Mouse (Mus musculus): Measurements from ENCODE around the gene Lclat1. TPM values are rescaled to one million over a fixed set of nuclear protein-coding genes. Genes with fewer than 3 reads are reported as not detected.
"Not testable (repeated sequence)": the region's sequence is repeated elsewhere in the genome, so short reads cannot be mapped to it uniquely, and the experiment has no call there.

The Lclat1 gene
- total and polyA plus RNA-seq, 3 experiments, result 30.2 to 104 (median 100) TPM

DNA sequence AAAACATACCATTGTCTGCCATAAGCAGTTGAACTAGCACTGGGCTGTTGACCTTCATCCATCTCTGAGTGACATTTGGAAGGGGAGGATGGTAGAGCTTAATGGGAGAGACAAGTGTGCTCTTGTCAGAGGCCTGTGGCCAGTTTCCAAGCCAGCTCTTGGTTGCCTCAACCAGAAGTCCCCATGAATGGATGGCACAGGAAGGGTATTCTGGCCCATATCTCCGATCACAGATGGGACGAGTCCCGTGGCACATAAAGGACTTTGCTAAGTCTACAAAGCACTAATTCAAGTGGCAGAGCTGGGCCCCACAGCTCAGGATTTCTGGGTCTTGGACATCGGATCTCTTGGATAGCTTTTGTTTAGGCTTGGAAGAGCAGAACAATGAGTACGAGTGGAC is 148.0 kb downstream of the Lclat1 start:
- 89% methylated on average over 5 of the region's 5 CpGs for WGBS
- no peak for TF ChIP-seq EP300 (IDR thresholded peaks at IDR 0.05; ENCODE audit: insufficient read depth, low read depth, low read length)
- no peak for TF ChIP-seq CTCF (IDR thresholded peaks at IDR 0.05)
- no peak for TF ChIP-seq POLR2A (IDR thresholded peaks at IDR 0.05; ENCODE audit: insufficient read depth, low read depth, low read length)
- intact Hi-C loops (cut with DNase I), result no loop called here

DNA sequence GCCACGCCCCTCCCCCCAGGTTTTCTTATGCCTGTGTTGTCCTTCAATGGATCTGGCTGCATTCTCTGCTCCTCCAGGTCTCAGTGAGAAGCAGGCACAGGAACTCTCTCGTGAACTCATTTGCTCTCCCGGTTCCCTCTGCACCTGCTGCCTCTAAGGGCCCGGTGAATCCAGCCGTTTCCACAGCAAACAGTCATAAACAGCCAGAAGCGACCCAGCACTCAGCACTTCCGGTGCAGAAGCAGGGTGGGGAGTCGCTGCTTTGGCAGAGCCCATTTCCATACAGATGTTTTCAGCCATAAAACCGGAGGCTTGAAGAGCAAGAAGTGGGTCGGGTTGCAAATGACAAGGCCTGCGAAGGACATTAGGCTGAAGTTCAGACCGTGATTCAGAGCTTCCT is 150.8 kb downstream of the Lclat1 start:
- no peaks in the 10 kb centered on the region for H3K36me3 ChIP-seq (ENCODE audit: control insufficient read depth, insufficient read depth, low read length)
- H3K79me2 ChIP-seq (replicated peaks; ENCODE audit: control insufficient read depth, insufficient read depth, low read length), result no peaks in the 10 kb centered on the region
- H3K4me1 ChIP-seq (ENCODE audit: control insufficient read depth, insufficient read depth, low read length), result no peaks in the 10 kb centered on the region; the same call in 1 of the 2 replicates
- H3K4me3 ChIP-seq, result no peak overlapping the region
- DNase-seq, result no peak
- intact Hi-C loops (cut with DNase I), result no loop called here
- TF ChIP-seq EP300 (IDR thresholded peaks at IDR 0.05; ENCODE audit: insufficient read depth, low read depth, low read length) (no peak), CTCF (IDR thresholded peaks at IDR 0.05) (no peak), POLR2A (IDR thresholded peaks at IDR 0.05; ENCODE audit: insufficient read depth, low read depth, low read length) (no peak)
- no peaks in the 10 kb centered on the region for H3K27me3 ChIP-seq (ENCODE audit: control insufficient read depth, insufficient read depth, low read length)
- no peak overlapping the region for H3K9ac ChIP-seq (ENCODE audit: low read depth, low read length)
- WGBS, result 31% methylated on average over 12 of the region's 12 CpGs
- no peak overlapping the region for H3K27ac ChIP-seq

More for the DNA sequence above, 148.0 kb downstream of the Lclat1 start:
- no peak for DNase-seq
- H3K9ac ChIP-seq (ENCODE audit: low read depth, low read length), result no peak overlapping the region
- H3K27me3 ChIP-seq (ENCODE audit: control insufficient read depth, insufficient read depth, low read length), result no peaks in the 10 kb centered on the region
- H3K27ac ChIP-seq, result no peak overlapping the region
- H3K79me2 ChIP-seq (replicated peaks; ENCODE audit: control insufficient read depth, insufficient read depth, low read length), result no peaks in the 10 kb centered on the region
- peaks cover 2% of the 10 kb centered on the region; the same call in 1 of the 2 replicates for H3K4me1 ChIP-seq (ENCODE audit: control insufficient read depth, insufficient read depth, low read length)
- no peak overlapping the region for H3K4me3 ChIP-seq
- no peaks in the 10 kb centered on the region for H3K36me3 ChIP-seq (ENCODE audit: control insufficient read depth, insufficient read depth, low read length)

DNA sequence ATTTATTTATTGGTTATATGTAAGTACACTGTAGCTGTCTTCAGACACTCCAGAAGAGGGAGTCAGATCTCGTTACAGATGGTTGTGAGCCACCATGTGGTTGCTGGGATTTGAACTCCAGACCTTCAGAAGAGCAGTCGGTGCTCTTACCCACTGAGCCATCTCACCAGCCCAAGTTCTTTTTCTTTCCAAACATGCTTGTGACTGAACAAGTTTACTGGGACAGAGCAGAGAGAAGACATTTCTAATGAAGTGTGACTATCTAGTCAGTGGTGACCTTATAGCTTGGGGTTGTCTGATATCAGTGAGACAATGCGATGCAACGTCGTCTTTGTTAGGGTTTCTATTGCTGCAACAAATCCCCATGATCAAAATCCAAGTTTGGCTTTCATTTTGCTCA is 151.5 kb downstream of the Lclat1 start:
- H3K4me1 ChIP-seq (ENCODE audit: control insufficient read depth, insufficient read depth, low read length); DNase-seq; H3K27ac ChIP-seq; H3K79me2 ChIP-seq (replicated peaks; ENCODE audit: control insufficient read depth, insufficient read depth, low read length); H3K4me3 ChIP-seq; H3K27me3 ChIP-seq (ENCODE audit: control insufficient read depth, insufficient read depth, low read length); H3K9ac ChIP-seq (ENCODE audit: low read depth, low read length); intact Hi-C loops (cut with DNase I); H3K36me3 ChIP-seq (ENCODE audit: control insufficient read depth, insufficient read depth, low read length): not testable (repeated sequence)
- 96% methylated on average over 5 of the region's 5 CpGs for WGBS

DNA sequence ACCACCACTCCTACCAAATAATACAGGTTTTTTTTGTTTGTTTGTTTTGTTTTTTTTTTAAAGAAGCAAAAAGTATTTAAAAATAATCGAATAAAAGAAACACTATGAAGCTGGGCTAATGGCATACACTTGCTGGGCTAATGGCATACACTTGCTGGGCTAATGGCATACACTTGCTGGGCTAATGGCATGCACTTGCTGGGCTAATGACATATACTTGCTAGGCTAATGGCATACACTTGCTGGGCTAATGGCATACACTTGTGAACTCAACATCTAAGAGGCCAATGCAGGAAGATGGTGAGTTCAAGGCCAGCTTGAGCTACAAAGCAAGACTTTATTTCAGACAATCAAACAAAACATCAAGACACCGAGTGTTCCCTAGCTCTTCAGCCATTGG is 154.8 kb downstream of the Lclat1 start:
- 86% methylated on average over 2 of the region's 2 CpGs for WGBS
- H3K79me2 ChIP-seq (replicated peaks; ENCODE audit: control insufficient read depth, insufficient read depth, low read length), result no peaks in the 10 kb centered on the region
- H3K4me3 ChIP-seq, result no peak overlapping the region
- TF ChIP-seq EP300 (IDR thresholded peaks at IDR 0.05; ENCODE audit: insufficient read depth, low read depth, low read length), result no peak
- TF ChIP-seq CTCF (IDR thresholded peaks at IDR 0.05), result no peak
- no peak for TF ChIP-seq POLR2A (IDR thresholded peaks at IDR 0.05; ENCODE audit: insufficient read depth, low read depth, low read length)
- intact Hi-C loops (cut with DNase I), result no loop called here
- no peaks in the 10 kb centered on the region for H3K27me3 ChIP-seq (ENCODE audit: control insufficient read depth, insufficient read depth, low read length)
- H3K4me1 ChIP-seq (ENCODE audit: control insufficient read depth, insufficient read depth, low read length), result no peaks in the 10 kb centered on the region; the same call in 1 of the 2 replicates
- no peak overlapping the region for H3K9ac ChIP-seq (ENCODE audit: low read depth, low read length)
- DNase-seq, result no peak
- H3K36me3 ChIP-seq (ENCODE audit: control insufficient read depth, insufficient read depth, low read length), result no peaks in the 10 kb centered on the region
- no peak overlapping the region for H3K27ac ChIP-seq

DNA sequence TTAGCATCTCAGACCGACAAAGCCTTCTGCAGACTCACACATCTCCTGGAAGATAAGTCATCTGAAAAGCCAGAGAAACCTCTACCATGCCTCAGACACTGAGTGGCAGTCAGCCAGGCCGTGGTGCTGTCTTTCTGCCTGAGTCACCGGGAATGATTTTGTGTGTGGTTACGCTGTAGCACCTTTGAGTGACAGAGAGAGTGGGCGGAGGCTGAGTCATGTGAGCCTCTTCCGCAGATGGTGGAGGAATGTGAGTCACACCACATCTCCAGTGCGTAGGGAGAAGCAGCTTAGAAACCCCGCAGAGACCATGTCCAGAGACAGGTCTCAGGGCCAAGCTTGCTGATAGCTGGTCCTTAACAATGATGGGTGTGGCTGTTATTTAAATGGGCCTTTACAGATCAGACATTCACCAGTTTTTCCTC is 155.3 kb downstream of the Lclat1 start:
- H3K27me3 ChIP-seq (ENCODE audit: control insufficient read depth, insufficient read depth, low read length), result no peaks in the 10 kb centered on the region
- DNase-seq, result peak in 1 of 2 experiments; percentile 31
- no peak overlapping the region for H3K4me3 ChIP-seq
- H3K27ac ChIP-seq, result no peak overlapping the region
- WGBS, result 32% methylated on average over 8 of the region's 8 CpGs
- no peaks in the 10 kb centered on the region; the same call in 1 of the 2 replicates for H3K4me1 ChIP-seq (ENCODE audit: control insufficient read depth, insufficient read depth, low read length)
- no peaks in the 10 kb centered on the region for H3K79me2 ChIP-seq (replicated peaks; ENCODE audit: control insufficient read depth, insufficient read depth, low read length)
- H3K9ac ChIP-seq (ENCODE audit: low read depth, low read length), result no peak overlapping the region
- TF ChIP-seq CTCF (IDR thresholded peaks at IDR 0.05) (no peak), POLR2A (IDR thresholded peaks at IDR 0.05; ENCODE audit: insufficient read depth, low read depth, low read length) (no peak), EP300 (IDR thresholded peaks at IDR 0.05; ENCODE audit: insufficient read depth, low read depth, low read length) (no peak)
- H3K36me3 ChIP-seq (ENCODE audit: control insufficient read depth, insufficient read depth, low read length), result no peaks in the 10 kb centered on the region
- intact Hi-C loops (cut with DNase I), result no loop called here

DNA sequence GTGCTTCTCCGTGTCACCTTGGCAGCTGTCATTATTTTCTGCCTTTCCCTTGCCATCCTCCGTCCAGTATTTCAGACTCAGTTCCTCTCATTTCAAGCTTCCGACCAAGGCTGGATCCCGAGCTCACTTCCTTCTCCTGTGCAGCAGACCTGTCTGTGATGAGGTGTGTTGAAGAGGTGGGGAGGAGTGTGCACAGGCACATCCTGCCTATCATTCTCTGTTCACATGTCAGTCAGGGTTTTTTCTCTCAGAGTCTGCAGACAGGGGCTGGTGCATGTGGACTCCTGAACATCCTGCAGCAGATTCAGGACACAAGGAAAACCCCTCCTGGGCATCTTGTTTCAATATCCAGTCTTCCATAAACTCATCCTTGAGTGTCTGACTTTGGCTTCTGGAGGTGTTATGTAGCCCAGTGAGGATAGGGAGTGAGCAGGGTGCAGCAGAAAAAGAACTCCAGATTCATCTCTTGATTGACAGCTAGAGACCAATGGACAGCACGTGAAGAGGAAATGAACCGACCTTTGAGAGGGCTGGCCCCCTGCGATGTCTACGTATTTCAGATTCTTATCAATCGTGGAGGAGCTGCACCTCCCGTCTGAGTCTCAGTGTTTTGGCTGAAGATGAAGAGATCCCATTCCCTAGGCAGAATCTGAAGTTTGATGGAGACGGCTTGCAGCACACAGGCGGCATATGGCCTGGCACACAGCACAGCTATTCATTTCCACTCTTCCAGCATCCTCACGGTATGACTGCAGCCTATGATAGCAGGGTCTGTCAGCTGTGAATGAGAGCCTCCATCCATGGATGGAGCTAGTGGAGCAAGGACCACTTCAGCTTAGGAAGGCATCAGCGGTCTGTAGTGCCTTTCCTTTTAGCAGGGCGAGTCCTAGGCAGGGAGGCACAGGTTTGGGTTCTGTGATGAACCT is 163.3 kb downstream of the Lclat1 start:
- intact Hi-C loops (cut with DNase I), result no loop called here
- Histone ChIP-seq H3K36me3 (ENCODE audit: control insufficient read depth, insufficient read depth, low read length) (no peaks in the 10 kb centered on the region), H3K4me3 (no peak overlapping the region), H3K27ac (no peak overlapping the region), H3K4me1 (ENCODE audit: control insufficient read depth, insufficient read depth, low read length) (no peaks in the 10 kb centered on the region), H3K9ac (ENCODE audit: low read depth, low read length) (no peak overlapping the region), H3K79me2 (replicated peaks; ENCODE audit: control insufficient read depth, insufficient read depth, low read length) (no peaks in the 10 kb centered on the region), H3K27me3 (ENCODE audit: control insufficient read depth, insufficient read depth, low read length) (no peaks in the 10 kb centered on the region)
- 62% methylated on average over 15 of the region's 15 CpGs for WGBS
- TF ChIP-seq EP300 (IDR thresholded peaks at IDR 0.05; ENCODE audit: insufficient read depth, low read depth, low read length), result no peak
- TF ChIP-seq POLR2A (IDR thresholded peaks at IDR 0.05; ENCODE audit: insufficient read depth, low read depth, low read length), result no peak
- no peak for TF ChIP-seq CTCF (IDR thresholded peaks at IDR 0.05)
- DNase-seq, result no peak

Measured in heart, adult 2 months (tissue).